Mouse (Mus musculus): ENCODE measurements around the gene Btbd9.
"Not testable (repeated sequence)": the region's sequence is repeated elsewhere in the genome, so short reads cannot be mapped to it uniquely, and the experiment has no call there.

DNA sequence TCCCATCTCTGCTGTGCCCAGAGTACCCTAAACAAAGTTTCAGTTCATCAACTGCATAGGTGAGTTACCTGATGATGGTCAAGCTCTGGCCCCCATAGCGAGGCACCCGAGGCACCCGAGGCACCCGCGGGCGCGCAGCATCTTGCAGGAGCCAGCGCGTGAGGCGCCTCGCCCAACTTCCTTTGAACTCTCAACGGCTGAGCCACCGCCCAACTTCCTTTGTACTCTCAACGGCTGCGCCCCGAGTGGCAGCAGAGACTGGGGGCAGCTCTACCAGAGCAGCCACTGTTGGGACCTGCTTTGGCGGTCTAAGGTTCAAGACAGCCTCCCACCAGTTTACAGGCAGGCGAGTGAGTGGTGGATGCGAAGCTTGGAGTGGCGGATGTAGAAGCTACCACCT lies 47.8 kb upstream of the Btbd9 start, which contains the start of gene Dnah8:
- TF ChIP-seq CEBPB (IDR thresholded peaks at IDR 0.05; ENCODE audit: insufficient read depth, poor library complexity, severe bottlenecking); MAX (IDR thresholded peaks at IDR 0.05; ENCODE audit: low read depth); TCF12 (IDR thresholded peaks at IDR 0.05; ENCODE audit: insufficient read depth, poor library complexity, severe bottlenecking); POLR2AphosphoS2 (IDR thresholded peaks at IDR 0.05; ENCODE audit: insufficient read length, low read depth); USF1 (IDR thresholded peaks at IDR 0.05; ENCODE audit: low read depth); MYOD1 (IDR thresholded peaks at IDR 0.05; ENCODE audit: control insufficient read depth in 1 of 3, insufficient read length in 2 of 3, low read depth in 2 of 3); POLR2A (IDR thresholded peaks at IDR 0.05; ENCODE audit: insufficient read length, low read depth); SRF (IDR thresholded peaks at IDR 0.05; ENCODE audit: control insufficient read depth, insufficient read length, low read depth): not testable (repeated sequence)
